Mouse (Mus musculus): Measurements from ENCODE around the gene Rfxap. TPM values are rescaled to one million over a fixed set of nuclear protein-coding genes. Genes with fewer than 3 reads are reported as not detected.

Gene Rfxap
- polyA plus RNA-seq, 1 experiment from 2014 or later = 14.9 TPM

Other genes starting within 250 kb of the Rfxap start
- 27.8 and 27.9 TPM in 2 replicates for gene Supt20, start 115.0 kb downstream of the Rfxap start, polyA plus RNA-seq (2015; fragmentation: Nextera tagmentation; extraction: Ambion mirVana)
- gene Gm21958, start 93.4 kb downstream of the Rfxap start, polyA plus RNA-seq (2015; fragmentation: Nextera tagmentation; extraction: Ambion mirVana) = 0.14 TPM in 1 of 2 replicates, not detected in the other
- 63.7 and 69.7 TPM in 2 replicates for gene Exosc8, start 72.4 kb downstream of the Rfxap start, polyA plus RNA-seq (2015; fragmentation: Nextera tagmentation; extraction: Ambion mirVana)
- 21.4 and 21.9 TPM in 2 replicates for gene Alg5, start 72.3 kb downstream of the Rfxap start, polyA plus RNA-seq (2015; fragmentation: Nextera tagmentation; extraction: Ambion mirVana)
- gene Smad9, start 52.2 kb downstream of the Rfxap start, polyA plus RNA-seq (2015; fragmentation: Nextera tagmentation; extraction: Ambion mirVana) = 0.06 TPM in 1 of 2 replicates, not detected in the other
- 0.23 and 0.41 TPM in 2 replicates for gene Sertm1, start 108.1 kb upstream of the Rfxap start, polyA plus RNA-seq (2015; fragmentation: Nextera tagmentation; extraction: Ambion mirVana)
- gene Ccna1, start 247.7 kb upstream of the Rfxap start, polyA plus RNA-seq (2015; fragmentation: Nextera tagmentation; extraction: Ambion mirVana) = 0.53 and 0.56 TPM in 2 replicates

Data from liver, embryonic 15.5 days (tissue).